Mouse (Mus musculus) adrenal gland, postnatal 25 days (tissue): Measurements from ENCODE around the gene Dlx5. TPM values are rescaled to one million over a fixed set of nuclear protein-coding genes. Genes with fewer than 3 reads are reported as not detected.

Experiments used
- DNase-seq: peaks from one replicate; pipeline ENCODE4 v3.0.0; 2021; ENCODE audit warnings: mixed read lengths
- long read RNA-seq: library from polyadenylated mRNA; stranded (forward); transcript quantifications from one replicate; pipeline ENCODE4 v2.0.0, GENCODE M21; 2021
- total RNA-seq: library from RNA; stranded (reverse); gene quantifications from 2 replicates; pipeline ENCODE4 v1.2.3, GENCODE M21; 2021

The Dlx5 gene
- total RNA-seq, result not detected in 2 replicates
- long read RNA-seq, partial matches to known transcripts, result 1 of 1 reads
- long read RNA-seq, other reads (novel, unspliced or antisense), result 0 of 1 reads

DNA sequence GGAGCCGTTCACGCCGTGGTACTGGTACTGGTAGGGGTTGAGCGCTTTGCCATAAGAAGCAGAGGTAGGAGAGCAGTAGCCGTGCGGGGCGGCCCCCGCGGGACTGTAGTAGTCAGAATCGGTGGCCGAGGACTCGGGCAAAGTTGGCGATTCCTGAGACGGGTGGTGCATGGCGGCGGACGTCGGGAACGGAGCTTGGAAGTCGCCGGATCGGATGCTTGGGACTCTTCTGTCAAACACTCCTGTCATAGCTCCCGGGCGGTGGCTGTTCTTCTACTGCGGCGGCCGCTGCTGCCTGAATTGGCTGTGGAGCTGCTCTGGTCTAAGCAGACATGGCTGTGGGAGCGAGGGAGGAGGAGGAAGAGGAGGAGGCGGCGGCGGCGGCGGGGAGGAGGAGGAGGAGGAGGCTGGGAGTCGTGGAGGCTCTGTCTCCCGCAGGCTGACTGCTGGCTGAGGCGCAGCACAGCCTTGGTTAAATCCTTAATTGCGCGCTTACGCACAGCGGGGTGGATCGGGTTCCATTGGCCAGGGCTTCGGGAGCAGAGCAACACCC lies at the start of gene Dlx5:
Gene Dlx5 (minus strand): TSS at position 448 of the 553 bp plus-strand sequence.
- no peak for DNase-seq

DNA sequence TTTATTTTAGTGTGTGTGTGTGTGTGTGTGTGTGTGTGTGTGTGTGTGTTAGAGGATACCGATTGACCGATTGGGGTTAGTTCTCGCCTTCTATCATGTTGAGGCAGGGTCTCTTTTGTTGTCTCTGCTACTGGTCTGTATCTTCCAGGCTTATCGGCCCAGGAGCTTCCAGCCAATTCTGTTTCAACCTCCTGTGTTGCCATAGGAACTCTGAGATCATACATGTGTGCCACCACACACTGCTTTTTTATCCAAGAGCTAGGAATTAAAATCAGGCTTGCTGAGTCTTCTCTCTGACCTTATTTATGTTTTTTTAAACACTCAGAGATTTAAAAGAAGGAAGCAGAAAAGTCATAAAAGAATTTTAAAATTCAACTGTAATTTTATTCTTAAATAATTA lies 49.6 kb upstream of the Dlx5 start:
- DNase-seq, result no peak

DNA sequence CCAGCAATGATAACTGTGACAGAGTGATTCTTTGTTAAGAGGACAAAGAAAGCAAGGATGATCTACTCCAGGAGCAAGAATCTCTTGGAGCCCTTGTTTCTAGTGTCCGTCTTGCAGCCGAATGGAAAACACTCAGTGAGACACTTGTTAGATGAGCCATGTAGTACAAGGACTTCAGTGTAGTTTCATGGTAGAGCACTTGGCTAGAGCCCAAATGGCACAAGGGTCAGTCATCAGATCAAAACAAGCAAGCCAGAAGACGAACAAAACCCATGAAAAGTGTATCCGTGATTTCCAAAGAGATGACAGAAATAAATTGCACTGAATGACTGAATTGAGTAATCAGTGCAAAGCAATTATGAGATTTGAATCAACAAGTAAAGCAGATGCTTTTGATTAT lies 48.9 kb upstream of the Dlx5 start:
- peak; percentile 8 for DNase-seq

DNA sequence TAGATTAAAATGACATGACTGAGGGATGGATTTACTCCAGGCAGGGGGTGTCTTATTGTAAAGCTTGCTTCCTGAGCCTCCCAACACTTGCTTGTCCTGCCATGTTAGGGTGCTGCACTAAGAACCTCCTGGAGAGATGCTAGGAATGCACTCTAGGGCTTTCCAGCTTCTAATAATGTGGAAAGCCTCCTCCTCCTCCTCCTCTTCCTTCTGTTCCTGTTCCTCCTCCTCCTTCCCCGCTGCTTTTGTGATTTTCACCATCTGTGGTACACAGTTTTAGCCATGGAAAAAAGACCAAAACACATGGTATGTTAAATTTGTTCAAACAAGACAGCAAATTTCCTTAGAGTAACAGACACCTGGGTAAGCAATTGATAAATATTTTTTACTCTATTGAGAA lies 43.4 kb upstream of the Dlx5 start:
- no peak for DNase-seq

DNA sequence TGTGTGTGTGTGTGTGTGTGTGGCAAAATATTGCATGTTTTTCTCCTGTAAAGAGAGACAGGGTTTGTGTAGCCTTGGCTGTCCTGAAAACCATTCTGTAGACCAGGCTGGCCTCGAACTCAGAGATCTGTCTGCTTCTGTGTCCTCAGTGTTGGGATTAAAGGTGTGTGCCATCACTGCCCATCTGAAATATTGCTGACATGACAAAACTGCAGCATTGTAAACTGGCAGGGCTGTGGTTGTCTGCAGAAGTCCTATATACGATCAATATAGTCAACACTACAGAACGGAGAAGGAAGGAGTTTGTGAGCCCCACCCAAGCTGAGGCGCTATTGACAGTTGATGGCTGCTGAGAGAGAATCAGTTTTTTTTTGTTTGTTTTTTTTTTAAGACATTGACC lies 35.4 kb upstream of the Dlx5 start:
- DNase-seq, result no peak

DNA sequence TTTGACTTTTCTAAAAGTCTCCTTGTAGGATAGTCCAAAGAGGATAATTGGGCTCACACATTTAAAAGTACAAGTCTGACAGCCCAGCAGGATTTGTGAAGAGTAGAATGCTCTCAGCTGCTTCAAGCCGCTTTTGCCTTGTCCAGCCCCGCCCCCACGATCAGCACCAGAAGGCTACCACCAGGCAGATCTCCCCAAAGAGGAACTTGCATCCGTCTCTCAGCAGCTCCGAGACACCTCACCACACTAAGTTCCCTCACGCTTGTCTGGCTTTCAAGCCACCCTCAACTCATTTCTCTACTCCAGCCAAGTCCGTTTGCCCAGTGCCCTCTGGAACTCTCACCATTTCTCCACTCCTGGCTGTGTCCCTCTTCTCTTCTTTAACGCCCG lies 33.6 kb upstream of the Dlx5 start:
- DNase-seq, result no peak

DNA sequence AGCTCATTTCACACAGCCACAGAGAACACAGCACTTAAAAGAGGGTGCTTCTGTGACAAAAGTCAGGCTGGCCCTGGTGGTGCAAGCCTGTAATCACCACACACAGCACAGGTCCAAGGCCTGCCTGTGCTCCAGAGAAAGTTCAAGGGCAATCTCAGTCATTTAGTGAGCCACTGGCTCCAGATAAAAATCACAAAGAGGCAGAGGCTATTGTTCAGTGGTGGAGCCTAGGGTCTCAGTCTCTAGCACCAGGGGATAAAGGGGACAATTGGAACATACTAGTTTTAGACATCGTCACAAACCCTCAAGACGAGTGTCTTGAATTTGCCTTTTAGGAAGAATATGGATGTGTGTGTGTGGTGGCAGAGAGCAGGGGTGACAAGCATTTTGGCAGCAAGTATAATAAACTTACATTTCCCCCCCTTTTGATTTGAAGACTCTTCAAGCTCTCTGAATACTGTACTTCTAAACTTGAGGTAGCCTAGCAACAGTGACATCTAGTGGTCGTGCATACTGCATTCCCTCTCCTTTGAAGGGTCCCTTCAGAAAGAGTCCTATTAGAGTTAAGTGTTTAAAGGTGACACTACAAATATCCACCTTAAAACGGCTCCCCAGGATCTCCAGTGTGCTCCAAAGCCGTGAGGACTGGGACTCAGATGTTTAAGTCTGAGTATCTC lies 33.1 kb upstream of the Dlx5 start:
- peak; percentile 10 for DNase-seq

DNA sequence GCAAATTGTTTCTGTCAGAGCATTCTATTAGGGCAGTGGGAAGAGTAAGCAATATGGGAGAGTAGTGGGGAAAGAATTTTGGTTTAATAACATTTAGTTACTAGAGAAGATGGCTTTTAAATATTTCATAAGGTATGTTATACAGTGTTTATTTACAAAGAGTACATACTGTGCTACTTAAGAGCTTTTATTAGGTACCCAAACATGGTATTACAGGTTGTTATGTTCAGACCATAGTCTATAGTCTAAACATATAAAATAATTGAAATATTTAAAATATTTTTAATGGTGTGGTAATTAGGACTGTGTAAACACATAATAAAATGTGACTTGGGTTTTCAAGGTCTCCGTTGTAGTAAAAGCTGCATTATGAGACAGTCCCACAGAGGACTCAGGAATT lies 32.4 kb upstream of the Dlx5 start:
- no peak for DNase-seq

DNA sequence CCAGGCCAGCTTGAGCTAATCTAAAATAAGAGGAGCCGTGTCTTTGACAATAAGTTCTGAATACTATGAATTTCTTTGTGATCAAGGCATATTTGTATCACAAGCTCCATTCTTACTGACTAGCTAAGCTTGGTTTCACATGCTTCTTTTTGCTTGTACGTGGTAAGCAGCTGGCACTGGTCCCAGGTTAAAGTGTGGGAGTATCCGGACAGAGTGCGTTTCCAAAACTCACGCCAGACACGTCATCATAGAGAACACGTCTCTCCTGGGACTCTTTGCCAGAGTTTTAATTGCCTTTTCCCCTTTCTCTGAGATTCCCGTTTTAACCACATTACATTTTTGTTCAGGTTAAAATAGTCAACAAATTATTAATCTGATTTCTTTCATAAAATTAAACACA lies 27.7 kb upstream of the Dlx5 start:
- peak; percentile 53 for DNase-seq

DNA sequence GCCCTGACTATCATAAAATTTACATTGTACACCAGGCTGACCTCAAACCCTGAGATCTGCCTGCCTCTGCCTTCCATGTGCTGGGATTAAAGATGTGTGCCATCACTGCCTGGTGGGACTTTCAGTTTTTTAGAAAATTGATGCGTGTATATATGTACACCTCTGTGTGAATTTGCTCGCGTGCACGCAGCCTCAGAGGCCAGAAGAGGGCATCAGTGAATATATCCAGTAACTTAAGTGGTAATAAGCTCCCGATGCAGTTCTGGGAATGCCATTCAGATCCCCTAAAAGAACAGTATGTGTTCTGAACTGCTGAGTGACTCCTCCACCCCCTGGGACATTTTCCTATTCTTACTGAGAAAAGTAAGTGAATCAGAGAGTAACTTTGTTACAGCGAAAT lies 8.2 kb upstream of the Dlx5 start:
- no peak for DNase-seq

DNA sequence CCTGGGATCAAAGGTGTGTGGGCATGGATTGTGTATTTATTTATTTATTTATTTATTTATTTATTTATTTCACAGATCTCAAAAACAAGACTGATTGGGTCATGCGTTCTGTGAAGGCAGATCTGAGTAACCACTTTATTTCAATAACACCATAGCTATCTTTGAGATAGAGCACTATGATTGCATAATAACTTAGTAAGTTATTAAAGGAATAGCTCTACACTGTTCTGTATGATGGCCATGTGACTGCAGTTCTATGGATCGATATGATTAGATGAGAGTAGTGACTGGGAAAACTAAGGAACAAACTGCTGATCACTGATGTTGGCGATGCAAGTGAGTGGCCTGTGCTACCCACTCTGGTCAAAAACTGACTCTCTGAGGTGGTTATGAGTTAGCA lies 4.3 kb upstream of the Dlx5 start:
- DNase-seq, result no peak

DNA sequence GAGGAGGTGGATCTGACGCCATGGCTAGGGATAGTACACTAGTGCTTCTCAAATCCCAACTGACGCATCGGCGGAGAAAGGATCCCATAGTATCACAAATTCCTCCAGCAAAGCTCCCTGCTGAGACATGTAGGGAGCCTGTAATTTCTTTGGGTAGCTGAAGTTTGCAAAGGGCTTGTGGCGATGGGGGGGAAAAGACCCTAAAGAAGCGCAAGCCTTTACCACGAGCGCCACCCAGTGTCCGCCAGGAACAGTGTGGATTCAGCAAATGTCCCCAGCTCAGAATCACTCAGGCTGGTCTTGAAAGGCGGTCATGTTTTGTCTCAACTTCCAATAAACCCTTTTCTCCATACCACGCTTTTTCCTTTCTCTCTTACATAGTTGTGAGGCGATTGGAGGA lies 3.0 kb upstream of the Dlx5 start:
- DNase-seq, result peak; percentile 53

DNA sequence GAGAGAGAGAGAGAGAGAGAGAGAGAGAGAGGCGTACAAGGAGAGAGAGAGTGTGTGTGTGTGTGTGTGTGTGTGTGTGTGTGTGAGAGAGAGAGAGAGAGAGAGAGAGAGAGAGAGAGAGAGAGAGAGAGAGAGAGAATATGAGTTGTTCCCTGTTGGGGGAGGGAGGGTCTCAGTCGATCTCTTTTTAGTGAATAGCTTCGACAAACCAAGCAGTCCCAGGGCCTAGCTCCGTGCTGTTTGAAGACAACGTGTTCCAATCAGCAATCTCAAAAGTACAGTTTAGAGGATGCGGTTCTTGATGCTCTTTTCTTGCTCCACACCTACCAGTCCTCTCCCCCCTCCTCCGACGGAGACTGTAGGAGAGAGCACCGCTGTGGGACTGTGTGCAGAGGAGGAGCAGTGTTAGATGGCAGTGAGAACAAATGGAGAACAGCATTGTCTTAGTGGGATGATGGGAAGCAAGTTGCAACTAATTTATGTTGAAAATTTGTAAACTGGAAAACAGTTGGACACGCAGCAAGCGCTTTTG lies 447 bp upstream of the Dlx5 start:
- DNase-seq, result no peak

DNA sequence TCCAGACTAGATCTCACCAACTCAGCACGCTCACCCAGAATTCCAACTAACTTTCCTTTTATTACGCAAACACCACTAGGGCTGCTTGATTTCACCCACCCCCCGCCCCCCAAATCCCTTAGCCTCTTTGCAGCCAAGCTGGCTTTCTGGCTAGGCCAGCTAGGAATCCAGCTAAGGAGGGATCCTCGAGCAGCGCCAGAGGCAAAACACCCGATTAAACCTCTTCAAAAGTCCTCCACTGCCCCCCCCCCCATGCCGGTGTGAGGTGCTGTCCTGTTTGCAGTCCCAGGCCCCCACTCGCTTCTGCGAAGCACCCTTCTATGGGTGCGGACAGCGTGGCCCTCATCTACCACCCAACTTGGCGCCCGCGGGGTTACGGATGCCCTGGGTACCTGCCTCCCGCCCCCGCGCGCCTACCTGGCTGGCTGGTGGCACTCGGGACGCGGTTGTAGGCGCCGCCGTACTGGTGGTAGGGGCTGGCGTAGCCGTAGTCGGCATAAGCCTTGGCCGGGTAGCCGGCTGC lies 709 bp downstream of the Dlx5 start:
- DNase-seq, result no peak

DNA sequence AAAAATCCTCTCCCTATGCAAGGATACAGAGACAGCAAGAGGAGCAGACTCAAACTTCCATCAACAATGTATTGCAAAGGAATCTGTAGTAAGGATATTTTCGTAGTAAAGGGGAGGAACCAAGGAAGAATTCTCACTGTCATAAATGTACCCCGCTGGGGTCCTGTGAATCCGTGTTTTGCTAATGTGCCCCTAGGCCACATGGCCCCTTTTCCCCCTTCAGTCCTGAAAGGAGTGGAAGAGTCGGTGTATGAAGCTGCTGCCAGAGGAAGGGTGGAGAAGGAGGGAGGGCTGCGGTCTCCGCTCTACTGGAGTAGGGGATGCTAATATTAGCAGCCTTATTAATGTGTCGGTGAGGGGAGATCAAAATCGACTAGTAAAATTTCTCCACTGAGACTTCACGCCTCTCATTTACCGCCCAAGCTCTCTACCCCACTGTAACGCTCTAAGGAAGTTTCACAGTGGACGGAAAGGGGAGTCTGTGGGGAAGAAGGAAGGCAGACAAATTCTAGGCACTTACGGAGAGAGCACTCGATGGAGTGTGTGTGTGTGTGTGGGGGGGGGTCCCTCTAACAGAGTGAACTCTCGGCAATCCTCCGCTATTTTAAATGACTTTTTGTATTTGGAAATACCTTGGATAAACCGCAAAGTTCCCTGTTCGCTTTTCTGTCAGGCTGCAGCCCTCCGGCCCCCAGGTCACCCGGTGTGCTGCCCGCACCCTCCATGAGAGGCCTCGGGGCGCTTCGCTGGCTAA lies 1.3 kb downstream of the Dlx5 start:
- DNase-seq, result no peak

DNA sequence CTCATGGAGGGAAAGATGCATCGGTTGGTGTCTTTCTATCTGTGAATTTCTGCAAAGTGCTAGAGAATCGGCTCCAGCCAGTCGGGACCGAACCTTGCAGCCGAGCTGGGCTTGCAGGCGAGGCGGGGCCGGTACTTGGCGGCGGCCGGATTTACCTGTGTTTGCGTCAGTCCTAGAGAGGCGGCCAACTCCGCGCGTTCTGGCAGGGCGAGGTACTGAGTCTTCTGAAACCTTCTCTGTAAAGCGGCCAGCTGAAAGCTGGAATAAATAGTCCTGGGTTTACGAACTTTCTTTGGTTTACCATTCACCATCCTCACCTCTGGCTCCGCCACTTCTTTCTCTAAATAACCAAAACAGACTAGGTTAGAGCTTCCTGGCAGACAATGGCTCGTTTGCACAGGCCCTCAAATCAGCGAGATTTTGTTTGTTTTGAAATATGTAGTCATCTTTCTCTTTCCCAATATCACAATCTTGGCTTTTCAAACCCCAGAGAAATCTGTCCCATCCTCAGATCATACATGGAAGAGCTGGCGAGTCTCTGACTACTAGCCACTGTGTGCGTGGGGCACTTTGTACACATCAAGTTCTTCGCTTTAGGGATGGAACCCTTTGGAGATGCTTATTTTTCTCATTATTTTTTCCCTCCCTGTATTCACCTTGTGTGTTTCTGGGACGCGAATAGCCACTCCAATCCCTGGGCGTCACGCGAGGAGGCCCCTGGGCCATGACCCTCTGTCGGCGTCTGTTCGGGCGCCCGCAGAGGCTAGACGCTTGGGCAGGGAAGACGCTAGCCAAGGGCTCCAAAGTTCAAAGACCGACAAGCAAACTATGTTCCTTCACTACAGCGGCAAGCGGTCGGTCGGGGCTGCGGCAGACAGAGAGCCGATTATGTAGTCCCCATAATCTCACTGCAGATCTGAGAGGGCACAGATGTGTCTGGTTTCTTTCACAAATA lies 2.2 kb downstream of the Dlx5 start:
- no peak for DNase-seq

DNA sequence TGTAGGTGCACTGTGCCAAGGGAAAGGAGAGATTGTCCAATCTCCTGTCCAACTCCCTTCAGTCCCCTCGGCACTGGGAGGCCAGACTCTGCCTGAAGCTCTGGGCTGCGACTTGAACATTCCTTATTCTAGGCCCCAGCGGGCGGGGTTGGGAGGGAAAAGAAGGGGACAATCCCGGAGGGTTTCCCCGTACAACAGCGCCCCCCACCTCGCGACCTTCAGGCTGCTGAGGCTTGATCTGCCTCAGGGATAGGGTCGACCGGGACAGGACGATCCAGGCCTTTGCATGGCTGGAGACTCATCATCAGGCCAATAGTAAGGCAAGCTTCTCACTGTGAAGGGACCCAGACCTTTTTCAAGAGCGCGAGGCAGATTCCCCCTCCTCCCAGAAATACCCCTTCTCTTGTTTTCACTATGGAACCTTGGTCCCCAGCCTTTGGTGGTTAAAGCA lies 3.0 kb downstream of the Dlx5 start:
- no peak for DNase-seq

DNA sequence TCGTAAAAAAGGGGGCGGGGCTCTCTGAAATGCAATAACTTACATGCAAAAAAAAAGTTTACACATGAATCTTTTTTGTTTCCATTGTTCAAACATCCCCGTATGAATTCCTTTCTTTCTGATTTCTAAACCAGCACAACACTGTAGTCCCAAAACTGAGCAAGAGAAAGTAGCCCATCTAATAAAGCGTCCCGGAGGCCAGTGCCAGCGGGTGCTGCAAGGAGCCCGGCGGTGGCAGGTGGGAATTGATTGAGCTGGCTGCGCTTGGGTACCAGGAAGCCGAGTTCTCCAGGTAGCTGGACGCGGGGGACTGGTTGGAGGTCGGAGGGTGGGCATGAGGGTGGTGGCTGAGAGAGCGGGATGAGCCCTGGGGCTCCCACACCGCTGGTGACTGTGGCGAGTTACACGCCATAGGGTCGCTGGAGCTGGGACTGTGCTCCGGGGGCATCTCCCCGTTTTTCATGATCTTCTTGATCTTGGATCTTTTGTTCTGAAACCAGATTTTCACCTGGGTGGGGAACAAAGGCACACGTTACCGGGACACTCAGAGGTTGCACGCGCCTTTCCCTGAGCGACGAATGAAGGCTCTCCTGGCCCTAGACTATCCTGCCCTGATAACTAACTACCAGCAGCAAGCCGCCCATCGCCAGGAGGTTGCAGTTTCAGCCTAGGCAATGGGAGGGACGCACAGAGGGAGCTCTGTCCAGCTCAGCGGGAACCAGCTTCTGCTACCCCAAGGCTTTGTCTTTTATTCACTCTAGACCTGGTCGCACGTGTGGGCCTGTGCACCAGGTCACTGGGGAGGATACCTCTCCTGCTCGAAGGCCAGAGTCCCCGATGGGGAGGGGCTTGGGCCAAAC lies 3.7 kb downstream of the Dlx5 start:
- DNase-seq, result no peak

DNA sequence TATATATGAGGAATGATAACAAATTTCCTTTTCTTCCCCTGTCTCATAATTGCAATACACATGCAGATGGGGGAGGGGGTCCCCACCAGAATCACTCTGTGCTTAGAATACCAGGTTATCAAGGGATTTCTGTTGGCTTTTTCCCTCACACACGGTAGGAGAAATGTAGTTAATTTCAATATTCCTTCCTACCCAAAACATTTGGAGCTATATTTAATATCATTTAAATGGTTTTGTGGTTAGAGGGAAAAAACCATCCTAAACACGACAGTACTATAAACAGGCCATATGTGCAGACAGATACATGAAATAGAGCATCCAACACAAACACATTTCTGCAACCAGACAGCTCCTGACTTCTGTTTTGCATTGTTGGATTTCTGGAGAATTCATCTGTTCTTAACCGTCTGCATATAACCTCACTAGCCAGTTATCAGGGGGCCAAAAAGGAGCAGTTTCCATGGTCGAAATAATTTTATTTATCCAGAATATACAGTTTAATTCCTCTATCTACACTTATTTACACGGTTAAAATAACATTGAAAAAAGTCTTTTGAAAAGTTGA lies 4.5 kb downstream of the Dlx5 start:
- no peak for DNase-seq

DNA sequence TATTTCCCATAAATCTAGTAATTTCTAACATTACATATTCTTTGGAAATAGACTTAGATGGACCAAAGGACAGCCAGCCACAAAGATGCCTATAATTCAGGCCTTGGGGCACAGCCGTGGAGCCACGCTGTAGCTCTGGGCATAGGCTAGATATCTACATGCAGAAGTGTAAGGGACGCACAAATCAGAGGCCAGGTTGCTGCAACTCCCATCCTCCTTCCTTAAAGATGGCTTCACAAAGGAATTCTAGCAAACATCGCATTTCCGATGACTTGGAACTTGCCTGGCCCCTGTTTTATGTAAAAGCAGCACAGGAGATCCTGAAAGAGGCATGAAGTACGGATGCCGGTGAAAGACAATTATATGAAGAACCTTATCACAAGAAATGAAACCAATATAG lies 5.2 kb downstream of the Dlx5 start:
- no peak for DNase-seq

DNA sequence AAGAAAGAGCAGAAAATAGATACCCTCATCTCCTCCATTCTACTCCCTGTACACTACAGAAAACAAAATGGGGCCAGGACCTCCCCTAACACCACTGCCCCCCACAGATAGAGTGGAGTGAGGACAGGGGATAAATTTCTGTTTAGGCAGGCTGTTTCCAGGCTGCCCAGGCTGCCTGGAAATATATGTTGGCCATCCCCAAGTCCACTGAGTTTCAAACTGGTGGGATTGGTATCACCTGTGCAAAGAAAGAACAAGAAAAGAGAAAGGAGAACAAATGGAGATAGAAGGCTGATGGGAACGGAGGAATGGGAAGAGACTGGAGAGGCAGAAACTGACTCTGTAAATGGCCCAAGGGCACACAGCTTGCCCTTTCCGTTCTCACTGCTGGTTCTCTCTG lies 5.7 kb downstream of the Dlx5 start:
- DNase-seq, result no peak
